Mouse (Mus musculus): ENCODE results near the gene Ism2.
"Not testable (repeated sequence)": the region's sequence is repeated elsewhere in the genome, so short reads cannot be mapped to it uniquely, and the experiment has no call there.

The Ism2 gene

DNA sequence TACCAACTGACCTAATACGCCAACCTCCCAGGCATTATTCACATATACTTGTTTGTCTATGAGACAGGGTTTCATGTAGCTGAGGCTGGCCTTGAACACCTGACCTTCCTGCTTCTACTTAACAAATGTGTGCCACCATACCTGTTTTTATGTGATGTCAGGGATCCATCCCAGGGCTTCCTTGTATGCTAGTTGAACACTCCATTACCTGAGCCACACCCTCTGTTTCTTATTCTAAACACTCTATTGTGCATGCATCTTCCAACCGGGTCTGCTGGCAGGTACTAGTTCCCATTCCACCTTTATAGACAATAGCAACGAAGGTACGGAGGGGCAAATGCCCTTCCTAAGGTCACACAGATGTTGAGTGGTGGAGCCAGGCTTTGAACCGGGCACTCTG is 10.4 kb downstream of the Ism2 start:
- no peak for DNase-seq (ENCODE audit: low spot score in 2 of 2)

DNA sequence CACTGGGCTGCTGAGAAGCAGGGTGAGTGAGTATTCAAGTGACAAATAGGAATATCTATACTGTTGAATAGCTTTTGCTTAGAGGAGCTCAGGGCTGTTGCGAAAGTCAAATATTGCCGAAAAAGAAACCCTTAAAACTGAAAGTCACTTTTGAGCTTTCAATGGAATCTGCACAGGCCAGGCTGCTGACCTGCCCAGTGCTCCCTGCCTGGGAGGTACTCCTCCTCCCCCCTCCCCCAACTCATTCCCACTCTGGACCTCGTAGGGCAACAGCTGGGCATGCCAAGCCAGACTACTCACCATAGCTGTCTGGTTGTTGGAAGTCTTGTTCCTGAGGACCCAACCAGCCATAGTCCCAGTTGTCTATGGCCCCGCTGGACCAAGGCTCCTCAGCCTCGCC is 14.8 kb downstream of the Ism2 start:
- DNase-seq (ENCODE audit: low spot score in 2 of 2): no peak

DNA sequence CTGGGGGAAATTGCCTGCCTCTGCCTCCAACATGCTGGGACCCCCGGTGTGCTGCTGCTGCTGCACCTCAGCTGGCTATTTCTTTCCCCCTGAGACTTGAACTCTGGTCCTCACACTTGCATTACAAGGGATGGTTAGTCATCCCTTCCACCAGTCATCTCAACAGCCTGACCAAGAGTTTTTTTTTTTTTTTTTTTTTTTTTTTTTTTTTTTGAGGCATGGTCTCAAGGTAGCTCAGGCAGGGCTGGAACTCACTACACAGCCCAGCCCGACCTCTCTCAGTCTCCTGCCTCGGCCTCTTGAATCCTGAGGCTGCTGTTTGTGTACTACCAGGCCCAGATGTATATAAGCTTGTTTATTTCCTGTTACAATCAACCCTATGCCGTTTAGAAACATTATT is 15.2 kb downstream of the Ism2 start:
- DNase-seq (ENCODE audit: low spot score in 2 of 2): no peak

DNA sequence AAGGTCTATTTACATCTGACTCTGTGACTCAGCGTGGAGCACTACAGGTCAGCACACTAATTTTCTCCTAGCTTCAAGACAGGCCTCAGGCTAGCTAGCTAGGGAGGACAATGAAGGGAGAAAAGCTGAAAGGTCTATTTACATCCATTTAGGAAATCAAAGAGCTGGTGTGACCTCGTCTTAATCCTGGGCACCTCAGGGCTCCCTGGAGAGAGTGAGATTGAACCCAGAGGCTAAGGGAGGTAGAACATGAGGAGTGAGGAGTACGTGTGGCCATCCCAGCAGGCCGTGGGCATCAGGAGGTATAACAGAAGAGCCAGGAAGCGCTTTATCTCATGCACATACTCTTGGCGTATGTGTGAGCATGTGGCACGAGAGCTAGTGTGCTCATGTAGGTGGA is 15.8 kb downstream of the Ism2 start:
- no peak for DNase-seq (ENCODE audit: low spot score in 2 of 2)

DNA sequence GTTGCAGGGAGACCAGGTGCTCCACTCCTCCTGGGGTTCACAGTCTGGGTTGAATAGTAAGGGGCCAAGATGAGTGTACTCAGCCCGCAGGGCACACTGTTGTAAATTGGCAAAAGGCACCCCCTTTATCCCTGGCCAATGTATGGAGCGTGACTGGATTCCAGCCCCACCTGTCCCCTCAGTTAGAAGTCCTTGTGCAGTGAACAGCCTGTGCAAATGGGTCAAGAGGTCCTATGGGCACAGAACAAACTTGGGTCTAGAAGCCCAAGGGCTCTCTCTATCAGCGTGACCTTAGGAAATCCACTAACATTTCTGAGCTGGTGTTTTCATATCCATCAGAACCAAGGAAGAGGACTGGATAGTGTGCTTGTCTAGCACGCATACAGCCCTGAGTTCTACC is 16.8 kb downstream of the Ism2 start:
- no peak for DNase-seq (ENCODE audit: low spot score in 2 of 2)

DNA sequence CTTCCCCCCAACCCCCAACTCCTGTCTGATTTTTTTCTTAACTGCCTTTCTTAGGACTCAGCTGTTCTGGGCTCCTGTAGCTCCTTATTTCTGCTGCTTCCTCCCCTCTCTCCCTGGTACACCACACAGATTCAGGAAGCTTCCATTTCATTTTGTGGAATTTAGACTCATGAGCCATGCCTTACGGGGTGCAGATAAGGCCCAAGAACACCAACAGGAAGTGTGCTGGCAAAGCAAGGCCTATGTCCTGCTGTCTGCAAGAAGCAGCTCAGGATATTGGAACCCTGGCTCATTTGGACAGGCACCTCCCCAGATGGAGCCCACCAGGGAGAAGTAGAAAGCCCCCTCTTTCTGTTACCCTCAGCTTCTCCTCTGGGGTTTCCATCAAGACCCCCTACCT is 17.7 kb downstream of the Ism2 start:
- no peak for DNase-seq (ENCODE audit: low spot score in 2 of 2)

DNA sequence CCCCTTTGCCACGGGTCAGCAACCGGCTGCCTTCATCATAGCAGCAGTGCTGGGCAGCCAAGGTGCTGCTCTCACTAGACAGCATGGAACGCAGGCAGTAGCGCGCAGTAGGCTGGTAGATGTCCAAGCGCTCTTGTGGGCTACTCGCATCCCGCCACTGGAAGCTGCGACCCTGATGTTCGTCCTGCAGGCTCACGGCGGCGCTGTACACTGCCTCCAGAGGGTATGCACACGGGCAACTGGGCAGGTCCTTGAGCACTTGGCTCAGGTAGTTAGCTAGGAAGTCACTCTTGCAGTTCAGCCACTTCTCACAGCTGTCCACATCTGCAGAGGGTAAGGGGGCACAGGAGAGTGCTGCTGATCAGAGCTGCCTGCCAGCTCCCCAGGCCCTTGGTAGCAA is 19.6 kb downstream of the Ism2 start:
- DNase-seq (ENCODE audit: low spot score in 2 of 2): no peak

DNA sequence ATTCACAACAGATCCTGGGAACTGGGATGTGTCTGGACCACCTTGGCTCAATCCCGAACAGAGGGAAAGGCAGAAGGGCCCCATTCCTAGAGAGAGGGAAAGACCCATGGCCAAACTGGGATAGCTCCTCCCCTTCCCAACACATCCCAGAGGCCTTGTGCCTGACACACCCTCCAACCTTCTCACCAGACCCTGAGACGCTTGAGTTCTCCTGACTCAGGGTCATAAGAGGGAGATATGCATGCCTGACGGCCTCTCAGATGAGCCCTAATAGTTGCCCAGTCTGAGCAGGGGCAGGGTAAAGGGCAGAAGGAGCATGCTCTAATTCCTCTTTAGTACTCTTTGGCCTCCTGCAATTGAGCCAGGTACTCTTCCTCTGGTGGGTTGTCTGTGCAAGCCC is 20.2 kb downstream of the Ism2 start:
- no peak for DNase-seq (ENCODE audit: low spot score in 2 of 2)

DNA sequence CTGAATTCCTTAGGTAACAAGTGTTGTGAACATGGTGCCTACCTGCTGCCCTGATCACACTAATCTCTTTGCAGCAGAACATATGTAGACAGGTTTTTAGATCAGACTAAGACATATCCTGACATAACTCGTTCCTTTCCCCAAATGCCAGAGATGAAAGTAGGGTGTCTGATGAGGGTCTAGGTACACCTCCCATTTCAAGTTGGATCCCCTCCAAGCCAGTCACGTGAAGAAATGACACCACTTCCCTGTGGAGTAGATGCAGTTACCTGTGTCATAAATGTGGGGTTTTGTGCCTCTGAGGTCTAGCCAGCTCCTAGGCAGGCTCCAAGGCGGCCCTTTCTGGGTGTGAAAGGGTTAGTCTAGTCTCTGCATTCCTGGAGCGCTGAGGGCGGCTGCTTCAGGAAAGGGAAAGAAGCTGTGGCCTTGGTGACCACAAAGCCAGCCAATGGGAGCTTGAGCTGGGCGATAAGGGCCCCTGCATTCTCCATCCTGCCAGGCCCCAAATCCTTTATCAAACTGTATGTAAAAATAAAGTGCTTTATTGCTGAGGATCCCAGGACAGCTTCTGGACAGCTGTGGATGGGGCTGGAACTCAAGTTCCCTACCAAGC is 21.3 kb downstream of the Ism2 start:
- DNase-seq (ENCODE audit: low spot score in 2 of 2): no peak

DNA sequence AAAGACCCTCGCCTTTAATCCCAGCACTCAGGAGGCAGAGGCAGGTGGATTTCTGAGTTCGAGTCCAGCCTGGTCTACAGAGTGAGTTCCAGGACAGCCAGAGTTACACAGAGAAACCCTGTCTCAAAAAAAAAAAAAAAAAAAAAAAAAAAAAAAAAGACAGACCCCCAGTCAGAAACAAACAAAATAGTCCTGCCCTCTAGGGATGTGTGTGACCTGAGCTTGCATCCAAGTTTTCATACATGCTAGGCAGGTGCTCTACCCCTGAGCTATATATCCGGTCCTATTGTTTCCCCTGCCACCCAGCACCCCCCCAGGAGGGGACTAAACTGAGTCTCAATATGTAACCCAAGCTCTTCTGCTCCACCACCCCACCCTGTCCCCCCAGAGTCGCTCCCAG is 22.3 kb downstream of the Ism2 start:
- DNase-seq (ENCODE audit: low spot score in 2 of 2): not testable (repeated sequence)

DNA sequence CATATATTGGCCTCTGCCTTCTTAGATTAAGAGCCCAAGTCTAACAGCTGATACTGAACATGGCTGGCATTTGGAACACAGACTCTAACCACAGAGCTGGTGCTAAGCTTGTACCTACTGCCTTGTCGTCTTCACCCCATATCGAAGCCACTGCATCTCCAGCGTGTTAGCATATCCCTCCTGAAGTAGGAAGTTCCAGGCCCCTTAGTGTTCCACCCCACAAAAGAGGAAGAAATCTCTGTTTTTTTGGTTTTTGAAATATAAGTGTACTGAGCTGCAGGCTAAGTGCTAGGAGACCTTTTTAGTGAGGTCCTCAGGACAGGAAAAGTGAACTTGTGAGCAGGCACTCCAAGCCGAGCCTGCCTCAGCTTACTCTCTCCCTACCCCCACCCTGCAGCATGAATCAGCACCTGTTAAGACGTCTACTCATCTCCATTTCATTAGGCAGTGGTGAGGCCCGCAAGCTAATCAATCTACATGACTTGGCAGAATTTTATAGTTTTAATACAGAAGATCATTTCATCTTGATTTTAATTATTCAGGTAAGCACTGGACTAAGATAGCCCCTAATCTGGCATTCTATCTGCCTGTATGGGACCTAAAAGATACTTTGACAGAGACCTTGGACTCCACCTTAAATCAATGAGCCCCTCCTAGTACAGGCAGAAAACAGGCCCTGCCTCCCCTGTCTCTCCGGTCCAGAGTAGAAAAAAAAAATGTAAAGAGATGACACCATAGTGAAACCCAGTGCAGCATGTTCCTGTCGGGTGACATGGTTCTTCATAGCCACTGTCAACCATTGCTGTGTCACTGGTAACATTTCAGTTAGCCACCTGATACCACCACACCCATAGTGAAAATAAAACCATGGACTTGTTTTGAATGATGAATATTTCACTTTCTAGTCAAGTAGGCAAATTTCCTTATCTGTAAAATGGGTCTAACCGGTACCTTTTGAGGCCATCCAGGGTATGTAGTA is 24.4 kb downstream of the Ism2 start:
- DNase-seq (ENCODE audit: low spot score in 2 of 2): no peak

DNA sequence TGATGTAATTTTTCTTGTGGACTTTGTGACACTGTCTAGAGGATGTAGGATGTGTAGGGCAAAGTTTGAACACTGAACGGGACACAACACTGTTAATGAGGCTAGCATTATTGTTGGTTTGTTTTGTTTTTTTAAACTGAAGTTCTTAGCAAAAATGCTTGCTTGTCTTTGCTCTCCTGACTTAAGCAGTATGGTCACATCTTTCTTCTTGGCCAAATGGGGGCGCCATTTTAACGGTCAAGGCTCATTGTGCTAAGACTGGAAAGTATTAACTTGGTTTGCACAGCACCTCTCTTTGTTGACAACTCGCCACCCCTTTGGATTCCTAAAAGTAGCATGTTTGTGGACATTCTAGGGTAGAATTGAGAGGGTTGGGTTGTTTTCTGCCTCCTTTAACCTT is 31.8 kb downstream of the Ism2 start:
- DNase-seq (ENCODE audit: low spot score in 2 of 2): no peak

DNA sequence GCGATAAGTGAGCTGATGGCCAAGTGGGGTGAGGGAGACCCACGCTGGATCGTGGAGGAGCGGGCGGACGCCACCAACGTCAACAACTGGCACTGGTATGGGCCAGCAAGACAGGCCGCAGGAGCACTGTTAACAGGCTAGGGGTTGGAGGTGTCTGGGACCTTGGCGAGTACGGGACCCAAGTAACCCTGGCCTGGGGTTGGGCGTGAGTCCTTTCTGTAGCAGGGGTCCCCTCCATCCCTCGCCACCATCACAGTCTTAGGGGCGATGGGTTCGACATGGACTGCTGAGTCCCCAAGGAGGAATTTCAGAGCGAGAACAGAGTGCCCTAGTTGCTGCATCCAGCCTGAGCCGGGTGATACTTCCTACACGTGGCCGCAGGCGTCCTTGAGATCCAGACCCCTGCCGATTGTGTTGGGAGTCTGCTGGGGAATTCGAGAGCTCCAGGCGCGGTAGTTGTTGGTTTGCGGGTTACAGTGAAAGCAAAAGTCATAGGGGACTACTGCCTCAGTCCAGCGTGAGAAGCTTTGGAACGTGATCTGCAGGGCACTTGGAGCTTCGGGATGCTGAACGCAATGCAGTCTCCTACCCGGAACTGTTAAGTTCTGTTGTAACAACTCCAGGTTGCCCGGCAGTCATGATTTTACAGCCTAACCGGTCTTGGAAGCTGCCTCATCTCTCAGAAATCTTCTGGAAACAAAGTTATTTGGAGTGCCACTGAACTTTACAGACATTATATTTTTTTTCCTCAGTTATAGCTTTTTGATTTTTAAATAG is 32.5 kb downstream of the Ism2 start:
- no peak for DNase-seq (ENCODE audit: low spot score in 2 of 2)

DNA sequence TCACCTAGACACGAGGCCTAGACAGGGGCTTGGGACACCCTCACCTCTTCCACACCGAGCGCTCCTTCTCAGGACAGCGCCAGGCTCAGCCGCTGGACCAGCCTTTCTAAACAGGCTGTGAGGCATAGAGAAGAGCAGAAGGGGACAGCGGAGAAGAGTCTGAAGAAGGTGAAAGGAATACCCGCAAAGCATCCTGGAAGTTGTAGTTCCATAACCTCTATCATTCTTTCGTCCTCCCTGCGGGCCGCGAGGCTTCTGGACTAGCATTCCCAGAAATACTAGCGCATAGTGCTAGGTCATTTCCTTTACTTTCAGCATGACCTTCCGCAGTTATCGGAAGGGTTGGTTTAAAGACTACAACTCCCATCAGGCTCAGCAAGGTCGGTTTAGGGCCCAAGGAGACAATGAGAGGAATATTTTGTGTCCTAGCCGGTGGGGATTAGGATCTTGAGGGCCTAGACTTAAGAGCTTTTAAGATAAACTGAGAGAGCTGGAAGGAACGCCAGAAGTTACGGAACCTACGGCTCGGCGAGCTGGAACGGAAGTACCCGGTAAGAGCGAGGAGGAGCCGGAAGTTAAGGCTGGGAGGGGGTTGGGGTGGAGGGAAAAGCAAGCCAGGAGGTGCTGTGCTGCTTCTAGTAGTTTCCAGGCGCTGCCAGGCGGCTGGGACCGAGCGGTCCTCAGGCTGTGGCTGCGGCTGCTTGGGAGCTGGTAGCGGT is 33.2 kb downstream of the Ism2 start, which contains the start of the genes Vipas39 and Ahsa1:
Gene Vipas39, minus strand, starts transcription at position 149 of the 719 bp plus-strand sequence.
Gene Ahsa1, plus strand, starts transcription at position 372 of the 719 bp plus-strand sequence.
- DNase-seq (ENCODE audit: low spot score in 2 of 2): peak; percentile 73 to 83

DNA sequence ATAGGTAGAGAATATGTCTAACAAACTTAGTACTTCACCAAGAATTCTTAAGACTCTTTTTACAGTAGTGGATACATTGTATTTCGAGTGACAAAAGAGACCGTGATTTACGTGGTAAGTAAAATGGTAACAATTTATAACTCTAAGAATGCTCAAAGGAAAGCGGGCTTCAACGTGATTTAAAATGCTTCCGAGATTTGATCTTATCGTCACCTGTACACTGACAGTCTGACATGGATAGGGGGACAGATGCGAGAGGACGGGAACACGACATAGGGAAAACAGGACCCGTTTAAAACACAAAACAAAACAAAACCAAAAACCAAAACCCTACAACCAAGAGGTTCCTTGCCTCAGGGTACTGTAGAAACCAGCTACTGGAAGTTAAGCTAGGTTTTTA is 34.1 kb downstream of the Ism2 start:
- no peak for DNase-seq (ENCODE audit: low spot score in 2 of 2)

DNA sequence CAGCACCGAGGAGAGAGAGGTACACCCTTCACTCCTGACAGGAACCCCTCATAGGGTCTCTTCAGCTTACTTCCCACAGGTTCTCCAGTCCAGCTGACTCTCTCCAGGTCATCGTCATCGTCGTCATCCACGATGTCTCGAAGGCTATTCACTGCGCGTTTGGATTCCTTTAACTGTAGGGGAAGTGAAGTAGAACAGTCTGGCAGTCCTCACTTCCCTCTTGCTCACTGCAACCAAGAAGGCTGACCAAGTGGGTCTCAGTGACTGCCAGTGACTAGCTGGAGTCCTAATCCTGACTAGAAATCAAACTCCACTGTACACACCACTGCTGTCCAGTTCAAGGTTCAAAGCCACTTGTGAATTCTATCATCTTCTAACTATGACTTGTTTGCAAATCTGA is 38.9 kb downstream of the Ism2 start:
- DNase-seq (ENCODE audit: low spot score in 2 of 2): no peak

DNA sequence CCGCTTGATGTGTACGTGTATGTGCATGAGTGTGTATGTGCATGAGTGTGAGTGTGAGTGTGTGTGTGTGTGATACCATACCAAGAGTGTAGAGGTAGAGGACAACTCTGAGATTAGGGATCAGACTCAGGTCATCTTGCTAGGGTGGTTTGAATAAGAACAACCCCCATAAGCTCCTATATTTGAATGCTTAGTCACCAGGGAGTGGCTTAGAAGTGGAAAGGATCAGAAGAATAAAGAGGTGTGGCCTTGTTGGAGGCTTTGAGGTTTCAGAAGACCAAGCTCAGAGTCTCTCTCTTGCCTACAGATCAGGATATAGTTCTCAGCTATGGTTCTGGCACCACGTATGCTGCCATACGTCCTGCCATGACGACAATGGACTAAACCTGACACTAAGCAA is 42.9 kb downstream of the Ism2 start:
- no peak for DNase-seq (ENCODE audit: low spot score in 2 of 2)

DNA sequence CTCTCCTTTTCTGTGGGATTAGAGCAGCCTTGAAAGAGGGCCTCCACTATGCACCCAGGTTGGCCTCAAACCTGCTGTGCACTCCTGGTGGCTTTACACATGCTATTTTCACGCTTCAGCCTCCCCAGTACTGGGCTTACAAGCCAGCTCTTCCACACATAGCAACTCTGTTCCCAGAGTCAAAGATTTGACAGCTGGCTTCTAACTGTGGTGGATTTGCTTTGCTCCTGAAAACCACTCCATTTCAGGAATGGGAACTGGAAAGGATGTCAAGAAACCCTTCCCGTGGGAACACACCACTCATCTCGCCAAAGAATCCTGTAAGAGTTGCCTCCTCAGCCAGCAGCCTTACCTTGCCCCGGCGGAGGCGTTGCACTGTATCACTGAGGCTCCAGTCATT is 45.6 kb downstream of the Ism2 start:
- DNase-seq (ENCODE audit: low spot score in 2 of 2): no peak

DNA sequence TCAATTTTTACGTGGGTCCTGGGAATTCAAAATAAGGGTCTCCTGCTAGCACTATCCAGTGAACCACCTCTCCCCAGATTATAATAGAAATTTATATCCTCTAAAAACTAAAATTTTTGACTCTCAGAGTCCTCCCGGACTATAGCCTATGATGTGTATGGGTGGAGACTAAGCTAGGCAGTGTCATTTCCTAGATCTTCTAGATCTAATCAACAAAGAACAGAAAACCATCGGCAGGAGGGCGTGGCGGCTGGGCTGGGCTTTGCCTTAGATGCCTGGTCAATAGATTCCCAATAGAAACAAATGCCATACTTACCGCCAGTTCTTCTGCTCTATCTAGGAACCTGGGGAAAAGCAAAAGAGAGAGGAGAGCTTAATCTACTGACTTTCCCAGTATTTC is 49.3 kb downstream of the Ism2 start:
- no peak for DNase-seq (ENCODE audit: low spot score in 2 of 2)

DNA sequence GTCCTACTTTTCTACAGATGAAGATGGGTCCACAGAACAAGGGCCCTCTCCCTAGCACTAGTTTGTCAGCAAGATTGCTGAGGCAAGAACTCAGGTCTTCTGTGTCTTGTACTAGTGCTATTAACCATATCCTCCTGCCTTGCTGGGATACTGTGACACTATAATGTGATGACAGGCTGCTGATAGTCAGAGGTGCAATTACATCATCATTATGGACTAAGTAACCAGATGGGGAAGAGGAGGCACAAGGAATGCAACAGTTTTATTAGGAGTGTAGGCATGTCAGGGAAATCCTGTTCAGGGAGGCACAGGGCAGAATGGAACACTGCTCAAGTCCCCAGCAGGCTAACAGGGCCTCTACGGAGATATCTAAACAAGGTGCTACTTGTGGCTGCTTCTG is 60.9 kb downstream of the Ism2 start, which contains the start of gene Noxred1:
Gene Noxred1, minus strand, starts transcription at position 101 of the 400 bp plus-strand sequence.
- no peak for DNase-seq (ENCODE audit: low spot score in 2 of 2)

DNA sequence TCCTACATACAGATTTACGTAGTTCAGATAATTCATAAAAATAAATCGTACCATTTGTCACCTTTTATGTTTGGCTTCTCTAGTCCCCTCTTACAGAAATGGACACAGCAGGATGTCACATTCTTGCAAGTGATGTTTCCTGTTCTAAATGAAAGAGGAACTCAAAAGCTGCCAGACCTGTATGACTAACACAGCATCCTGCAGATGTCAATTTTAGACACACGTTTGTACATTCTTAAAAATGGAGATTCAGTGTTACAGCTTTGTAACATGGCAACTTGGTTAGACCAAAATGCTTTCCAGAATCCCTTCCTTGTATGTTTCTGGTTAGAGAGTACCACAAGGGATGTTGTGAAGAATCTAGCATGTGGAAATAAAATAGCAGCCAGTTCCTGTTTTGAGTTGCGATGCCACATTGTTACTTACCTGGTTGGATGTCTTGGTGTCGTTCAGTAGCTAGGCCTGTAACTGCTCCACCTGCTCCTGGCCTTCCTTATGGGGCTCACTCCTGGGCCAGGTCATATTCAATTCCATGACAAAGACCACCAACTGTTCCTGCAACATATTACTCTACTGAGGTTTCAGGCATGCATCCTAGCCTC is 62.5 kb downstream of the Ism2 start:
- DNase-seq (ENCODE audit: low spot score in 2 of 2): no peak
